ENCODE assay signal across 15 mouse cellular contexts in genomic region chr6:115043657-115044500, GRCm38 (mm10). TPM values are rescaled to one million over a fixed set of nuclear protein-coding genes. Genes with fewer than 3 reads are reported as not detected.
A peak's percentile ranks its signal among the peaks of the same experiment; 100 is the strongest.
DNase-seq lines count a peak whose midpoint lies in the region; ATAC-seq and TF ChIP-seq lines count a peak whose summit lies in the region.
"Had no signal": no experiment of that assay in that cellular context is flagged by ENCODE, and none has a peak within 500 bp of the region (broad histone marks: within the 10 kb centered on the region; RNA-seq: fewer than 3 reads in every experiment).

No protein-coding gene starts in this region.

- peak; percentile 7; the same call in 1 of the 2 replicates for TF ChIP-seq CTCF in forebrain, postnatal 0 days (IDR thresholded peaks at IDR 0.05; ENCODE audit: low read depth)
- TF ChIP-seq CTCF in midbrain, postnatal 0 days (IDR thresholded peaks at IDR 0.05), result no peak

- H3K4me1 ChIP-seq in forebrain, postnatal 0 days (ENCODE audit: insufficient read depth), result no peaks in the 10 kb centered on the region
- no peaks in the 10 kb centered on the region for H3K4me1 ChIP-seq in midbrain, postnatal 0 days (ENCODE audit: insufficient read depth, low read length)

- no peak overlapping the region for H3K4me2 ChIP-seq in forebrain, postnatal 0 days (ENCODE audit: low read depth)
- no peak overlapping the region for H3K4me2 ChIP-seq in midbrain, postnatal 0 days (ENCODE audit: low read depth, low read length, poor library complexity, severe bottlenecking)
- H3K4me2 ChIP-seq: heart, embryonic 15.5 days had no signal

- H3K9me3 ChIP-seq in forebrain, postnatal 0 days (ENCODE audit: low read length), result no peaks in the 10 kb centered on the region
- H3K9me3 ChIP-seq in midbrain, postnatal 0 days (ENCODE audit: low read length), result no peaks in the 10 kb centered on the region
- H3K9me3 ChIP-seq: embryonic facial prominence, embryonic 10.5 days; heart, embryonic 15.5 days had no signal

- WGBS in forebrain, postnatal 0 days, result 34% methylated on average over 14 of the region's 14 CpGs
- WGBS in midbrain, postnatal 0 days, result 49% methylated on average over 14 of the region's 14 CpGs

- no peaks in the 10 kb centered on the region for H3K36me3 ChIP-seq in forebrain, postnatal 0 days (ENCODE audit: insufficient read depth)
- H3K36me3 ChIP-seq in midbrain, postnatal 0 days (ENCODE audit: insufficient read depth, low read length), result no peaks in the 10 kb centered on the region
- H3K36me3 ChIP-seq: embryonic facial prominence, embryonic 10.5 days; heart, embryonic 15.5 days had no signal

- no peak overlapping the region for H3K4me3 ChIP-seq in forebrain, postnatal 0 days (ENCODE audit: low read depth, low read length)
- no peak overlapping the region for H3K4me3 ChIP-seq in midbrain, postnatal 0 days (ENCODE audit: low read depth, low read length)
- H3K4me3 ChIP-seq: embryonic facial prominence, embryonic 10.5 days; erythroblast, embryonic 14.5 days; heart, embryonic 15.5 days had no signal

- H3K27ac ChIP-seq in forebrain, postnatal 0 days (ENCODE audit: low read depth, low read length), result peak overlapping the region; percentile 75
- H3K27ac ChIP-seq in midbrain, postnatal 0 days (ENCODE audit: low read depth, low read length), result peak overlapping the region; percentile 38; the same call in 1 of the 2 replicates
- H3K27ac ChIP-seq: embryonic facial prominence, embryonic 10.5 days; heart, embryonic 15.5 days had no signal

- no peak overlapping the region for H3K9ac ChIP-seq in forebrain, postnatal 0 days
- no peak overlapping the region for H3K9ac ChIP-seq in midbrain, postnatal 0 days (replicated peaks; ENCODE audit: low read length, poor library complexity, severe bottlenecking)
- H3K9ac ChIP-seq: heart, embryonic 15.5 days had no signal

- H3K27me3 ChIP-seq in forebrain, postnatal 0 days (ENCODE audit: insufficient read depth, low read length), result no peaks in the 10 kb centered on the region
- H3K27me3 ChIP-seq in midbrain, postnatal 0 days (ENCODE audit: insufficient read depth, low read length), result no peaks in the 10 kb centered on the region
- H3K27me3 ChIP-seq: heart, embryonic 15.5 days had no signal

- peak; percentile 50 to 56 for DNase-seq in left cerebral cortex, postnatal 14 days (ENCODE audit: low spot score in 2 of 2)
- no peak for DNase-seq in left cerebral cortex, adult 11 months (ENCODE audit: low spot score)
- DNase-seq in brain, embryonic 18.5 days (ENCODE audit: low read depth, low spot score), result peak; percentile 66
- DNase-seq in forebrain, postnatal 0 days, result peak; percentile 76
- peak; percentile 51 for DNase-seq in midbrain, postnatal 0 days (ENCODE audit: low spot score)
- no peak for DNase-seq in lung, postnatal 25 days (ENCODE audit: low spot score)
- DNase-seq in cerebellum, postnatal 36 days, result no peak
- DNase-seq: adrenal gland, postnatal 25 days; cerebellum, postnatal 25 days; heart, adult 11 months; kidney, adult 2 months had no signal

- intact Hi-C loops in left cerebral cortex, postnatal 14 days (cut with DNase I), result no loop called here

- peak; percentile 95 for ATAC-seq in forebrain, postnatal 0 days
- no peak for ATAC-seq in midbrain, postnatal 0 days (ENCODE audit: low FRiP score)
- ATAC-seq in monocyte, adult 5-6 weeks (replicated peaks; ENCODE audit: insufficient number of reproducible peaks, low FRiP score, low TSS enrichment, poor library complexity, severe bottlenecking), result no peak

RNA-seq across cellular contexts. Expression of gene Tamm41, which starts 6.2 kb away (rescaled TPM):
- 10 to 100 TPM; 17.3 to 21.9 TPM for total RNA-seq in left cerebral cortex, postnatal 14 days (2021)
- total RNA-seq in forebrain, postnatal 0 days (2014; rRNA removed), result 33.7 and 37.5 TPM in 2 replicates
- polyA plus RNA-seq in forebrain, postnatal 0 days (2015; fragmentation: Nextera tagmentation; extraction: Ambion mirVana), result 49.0 and 54.4 TPM in 2 replicates
- total RNA-seq in midbrain, postnatal 0 days (2014; rRNA removed), result 39.4 and 50.8 TPM in 2 replicates
- 45.9 and 47.7 TPM in 2 replicates for polyA plus RNA-seq in midbrain, postnatal 0 days (2015; fragmentation: Nextera tagmentation; extraction: Ambion mirVana)
- 13.4 to 23.4 TPM (median 15.4 TPM) in 3 replicates for total RNA-seq in monocyte, adult 5-6 weeks (2017)

Comparison
In these comparisons a context has a peak if more than half of its experiments do, and no peak if none do; other contexts are left out.
1. DNase-seq: peak in left cerebral cortex, postnatal 14 days (2 of 2), brain, embryonic 18.5 days (single experiment), forebrain, postnatal 0 days (single experiment) and midbrain, postnatal 0 days (single experiment); none in left cerebral cortex, adult 11 months (single experiment), lung, postnatal 25 days (single experiment) and cerebellum, postnatal 36 days (0 of 2).